Mouse (Mus musculus) urinary bladder, adult 18-20 months (tissue): ENCODE results near the gene Rnf150.

Source experiments
- DNase-seq, 2 experiments: peaks; one replicate each; pipeline ENCODE4 v3.0.0; 2022; ENCODE audit warnings: low spot score in 2 of 2, mixed read lengths in 2 of 2

Rnf150 gene

GRCm38 (mm10) chr8:83011758-83012157 is 148.6 kb downstream of the Rnf150 start:
- DNase-seq: no peak

GRCm38 (mm10) chr8:83028211-83028610 is 165.1 kb downstream of the Rnf150 start:
- no peak for DNase-seq

DNA sequence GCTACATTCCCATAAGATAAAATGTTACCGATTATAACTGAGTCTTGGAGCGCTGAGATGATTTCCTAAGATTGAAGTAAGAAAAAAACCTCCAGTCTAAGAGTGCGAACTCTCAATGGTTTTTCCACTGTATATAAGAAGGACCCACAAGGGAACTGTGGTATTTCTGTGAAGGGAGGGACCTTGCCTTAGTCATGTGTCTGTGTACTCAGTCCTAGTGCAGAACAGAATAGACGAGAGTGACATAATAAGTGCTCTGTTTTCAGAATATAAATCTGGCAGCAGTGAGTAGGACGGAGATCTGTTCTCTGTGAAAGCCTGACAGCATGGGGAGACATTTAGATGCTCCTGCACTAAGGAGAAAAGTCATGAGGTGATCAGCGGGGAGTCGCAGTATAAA is 169.6 kb downstream of the Rnf150 start:
- no peak for DNase-seq

DNA sequence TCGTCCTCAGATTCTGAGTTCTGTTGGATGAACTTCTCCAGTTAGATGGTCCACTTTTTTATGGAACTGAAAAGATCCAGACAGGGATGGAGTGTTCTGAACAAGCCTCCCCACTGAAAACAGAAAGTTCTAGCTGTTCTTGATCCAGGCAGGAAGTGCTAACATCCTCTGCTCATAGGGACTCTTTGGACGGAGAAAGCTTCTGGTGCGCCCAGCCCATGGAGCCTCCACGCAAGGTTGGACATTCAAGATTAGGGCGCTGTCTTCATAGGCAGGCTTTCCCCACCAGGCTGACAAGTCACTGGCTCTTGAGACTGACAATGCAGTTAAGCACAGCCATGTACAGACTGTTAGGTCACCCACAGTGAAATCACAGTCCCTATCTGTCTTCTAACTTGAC is 172.0 kb downstream of the Rnf150 start:
- no peak for DNase-seq

GRCm38 (mm10) chr8:83036521-83037166 is 173.5 kb downstream of the Rnf150 start:
- no peak for DNase-seq

- DNase-seq: no peak
Observed at GRCm38 (mm10) chr8:83037321-83037720, 174.2 kb downstream of the Rnf150 start.

DNA sequence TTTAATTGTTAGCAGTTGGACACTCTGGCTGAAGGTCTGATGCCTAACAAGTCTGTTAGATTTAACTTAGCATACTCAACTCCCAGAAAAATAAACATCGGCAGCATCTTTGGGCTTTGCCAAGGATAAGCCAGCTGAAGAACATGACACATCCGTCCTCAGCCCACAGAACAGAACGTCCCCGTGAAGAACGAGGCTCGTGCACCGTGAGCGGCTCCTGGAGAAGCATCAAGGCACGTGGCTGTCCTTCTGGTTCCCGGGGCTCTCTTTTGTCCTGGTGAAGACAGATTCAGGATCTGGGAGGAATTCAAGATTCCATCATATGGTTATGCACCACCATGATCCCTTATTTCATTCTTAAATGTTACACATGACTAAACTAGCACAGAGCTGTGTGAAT is 175.4 kb downstream of the Rnf150 start:
- no peak for DNase-seq

DNA sequence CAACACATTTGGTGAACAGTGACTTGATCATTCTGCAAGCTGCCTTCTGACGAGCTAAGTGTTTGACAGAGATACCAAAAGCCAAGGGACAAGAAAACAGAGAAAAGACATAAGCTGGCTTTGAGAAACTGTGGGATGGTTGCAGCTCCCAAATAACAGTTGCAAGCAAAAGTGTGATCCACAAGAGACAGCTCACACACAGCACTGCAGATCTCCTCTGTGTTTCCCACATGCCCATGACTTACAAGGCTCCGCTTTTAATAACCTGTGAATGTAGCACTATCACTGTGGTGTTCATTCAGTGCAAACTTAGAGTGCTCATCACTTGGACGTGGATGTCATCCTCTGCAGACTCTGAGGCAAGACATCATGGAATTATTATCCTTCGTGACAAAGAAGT is 178.3 kb downstream of the Rnf150 start:
- no peak for DNase-seq

DNA sequence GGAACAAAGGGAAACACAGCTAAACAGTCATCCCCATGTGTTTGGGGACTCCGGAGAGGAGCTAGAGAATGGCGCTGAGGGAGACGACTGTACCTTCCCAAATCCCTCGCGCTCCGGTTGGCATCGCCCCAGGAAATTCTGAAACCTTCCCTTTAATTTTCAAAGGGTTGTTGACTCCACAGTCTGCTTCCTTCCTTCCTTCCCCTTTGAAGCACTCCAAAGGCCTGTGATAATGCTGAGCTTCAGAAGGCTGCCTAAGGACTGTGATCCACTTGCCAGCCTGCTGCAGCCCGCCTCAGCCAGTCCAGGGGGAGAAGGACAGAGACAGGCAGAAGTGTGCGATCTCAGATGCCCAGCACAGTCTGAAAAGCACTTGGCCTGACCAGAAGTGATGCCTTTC is 183.8 kb downstream of the Rnf150 start:
- no peak for DNase-seq

DNA sequence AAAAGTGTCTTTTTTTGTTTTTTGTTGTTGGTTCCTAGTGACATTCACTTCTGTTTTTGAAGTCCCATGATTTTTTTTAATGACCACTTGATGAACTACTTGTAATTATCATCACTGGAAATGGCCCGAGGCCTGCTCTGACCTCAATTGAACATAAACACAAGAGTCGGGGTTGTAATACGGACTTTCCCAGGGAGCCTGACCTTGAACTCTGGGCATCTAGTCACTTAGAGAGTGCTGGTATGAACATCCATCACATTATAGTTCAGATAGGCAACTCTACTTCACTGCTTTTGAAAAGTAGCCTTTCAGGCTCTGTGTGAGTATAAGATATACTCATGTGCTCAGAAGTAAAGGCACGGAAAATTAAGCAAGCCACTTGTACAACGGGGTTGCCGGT is 185.4 kb downstream of the Rnf150 start:
- no peak for DNase-seq

GRCm38 (mm10) chr8:83049171-83049601 is 186.0 kb downstream of the Rnf150 start:
- no peak for DNase-seq

- DNase-seq: no peak
Observed at GRCm38 (mm10) chr8:83049616-83050015, 186.5 kb downstream of the Rnf150 start.

DNA sequence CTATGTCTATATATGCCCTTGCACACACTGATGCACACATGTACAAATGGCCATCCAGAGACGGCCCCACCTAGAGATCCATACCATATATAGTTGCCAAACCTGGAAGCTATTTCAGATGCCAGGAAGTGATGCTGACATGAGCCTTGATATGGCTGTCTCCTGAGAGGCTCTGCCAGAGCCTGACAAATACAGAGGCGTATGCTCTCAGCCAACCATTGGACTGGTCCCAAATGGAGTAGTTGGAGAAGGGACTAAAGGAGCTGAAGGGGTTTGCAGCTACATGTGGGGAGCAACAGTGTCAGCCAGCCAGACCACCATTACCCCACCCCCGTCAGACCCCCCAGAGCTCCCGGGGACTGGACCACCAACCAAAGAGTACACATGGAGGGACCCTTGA is 189.7 kb downstream of the Rnf150 start:
- no peak for DNase-seq

DNA sequence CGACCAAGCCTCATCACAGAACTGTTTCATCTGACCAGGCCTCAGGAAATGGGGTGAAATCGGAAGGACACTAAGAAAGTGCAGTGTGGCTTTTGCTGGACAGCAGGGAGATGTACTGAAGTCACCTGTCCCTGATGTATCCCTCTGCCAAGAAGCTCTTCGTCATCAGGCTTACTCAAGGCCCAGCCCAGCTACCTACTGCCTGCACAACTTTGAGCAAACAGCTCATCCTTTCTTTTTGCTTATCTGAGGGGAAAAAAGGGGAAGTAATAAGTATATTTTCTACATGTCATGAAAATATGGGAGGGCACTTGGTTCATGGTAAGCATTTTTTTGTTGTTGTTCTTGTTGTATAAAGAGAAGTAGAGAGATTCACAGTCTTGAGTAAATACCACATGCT is 191.6 kb downstream of the Rnf150 start:
- no peak for DNase-seq

DNA sequence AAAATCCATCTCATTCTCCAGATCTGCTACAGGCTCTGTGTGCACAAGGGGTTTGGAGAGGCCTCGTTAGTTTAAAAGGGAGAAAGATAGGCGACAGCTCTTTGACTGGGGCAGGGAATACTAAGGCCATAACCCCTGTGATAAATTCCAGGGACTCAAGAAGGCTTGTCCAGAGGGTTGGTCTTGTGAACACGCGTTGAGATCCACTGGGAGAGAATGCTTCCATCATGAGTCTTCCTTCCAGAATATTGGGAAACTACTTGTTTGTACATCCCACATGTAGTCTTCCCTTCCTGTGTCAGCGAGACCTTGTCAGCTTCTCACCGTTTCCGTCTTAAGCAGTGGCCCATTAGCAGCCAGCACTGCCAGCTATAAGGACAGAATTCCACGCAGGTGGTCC is 195.8 kb downstream of the Rnf150 start:
- DNase-seq: no peak

- DNase-seq: no peak
Observed at GRCm38 (mm10) chr8:83060076-83060475, 196.9 kb downstream of the Rnf150 start.

DNA sequence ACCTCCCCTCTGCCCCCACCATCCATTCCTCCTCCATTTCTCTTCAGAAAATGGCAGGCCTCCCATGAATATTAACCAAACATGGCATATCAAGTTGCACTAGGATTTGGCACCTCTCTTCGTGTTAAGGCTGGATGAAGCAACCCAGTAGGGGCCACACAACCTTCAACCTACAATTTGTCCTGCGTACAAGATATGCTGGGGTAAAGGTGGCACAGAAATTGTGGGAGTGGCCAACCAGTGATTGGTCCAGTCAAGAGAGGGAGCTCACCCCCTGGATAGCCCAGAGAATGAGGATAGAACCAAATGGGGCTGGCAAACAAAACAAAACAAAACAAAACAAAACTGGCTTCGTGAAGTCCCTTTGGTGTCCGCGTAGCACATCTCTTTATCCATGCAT is 198.1 kb downstream of the Rnf150 start:
- DNase-seq: no peak

GRCm38 (mm10) chr8:83061873-83062272 is 198.7 kb downstream of the Rnf150 start:
- no peak for DNase-seq

- DNase-seq: no peak
Observed at GRCm38 (mm10) chr8:83062276-83062675, 199.1 kb downstream of the Rnf150 start.

DNA sequence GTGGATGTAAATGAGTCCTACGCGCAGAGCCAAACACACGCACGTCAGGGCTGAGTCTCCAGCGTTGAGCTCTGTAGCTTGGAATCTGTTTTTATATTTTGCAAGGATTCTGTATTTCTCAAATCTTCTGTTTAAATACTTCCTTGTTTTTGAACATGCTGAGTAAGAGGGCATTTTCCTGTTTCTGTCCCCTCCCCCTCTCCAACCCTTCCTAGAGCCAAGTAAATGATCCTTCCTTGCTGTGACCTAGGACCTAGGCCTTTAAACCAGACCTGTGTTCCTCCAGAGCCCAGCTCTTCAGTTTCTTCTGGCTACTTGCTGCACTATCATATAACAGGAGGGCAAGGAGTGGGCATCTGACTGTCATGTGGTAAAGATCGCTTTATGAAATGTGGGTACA is 200.9 kb downstream of the Rnf150 start:
- no peak for DNase-seq

GRCm38 (mm10) chr8:83066076-83066475 is 202.9 kb downstream of the Rnf150 start:
- DNase-seq: no peak

DNA sequence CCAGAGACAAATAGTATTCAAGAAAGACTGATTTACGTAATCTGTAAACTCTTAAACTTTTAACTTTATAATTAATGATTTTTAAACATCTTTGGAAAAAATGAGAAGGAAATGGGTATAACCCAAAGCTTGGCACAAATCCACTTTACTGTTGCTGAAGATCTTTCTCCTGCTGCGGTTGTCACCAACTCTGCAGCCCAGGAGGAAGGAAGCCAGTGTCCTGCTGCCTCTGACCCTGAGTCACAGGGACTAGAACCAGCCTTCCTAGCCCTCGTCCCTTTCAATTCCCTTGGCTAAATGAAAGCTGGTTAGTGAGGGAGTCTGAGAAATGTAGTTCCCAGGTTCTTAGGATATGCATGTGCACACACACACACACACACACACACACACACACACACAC is 203.7 kb downstream of the Rnf150 start:
- no peak for DNase-seq

GRCm38 (mm10) chr8:83067906-83068305 is 204.8 kb downstream of the Rnf150 start:
- no peak for DNase-seq

DNA sequence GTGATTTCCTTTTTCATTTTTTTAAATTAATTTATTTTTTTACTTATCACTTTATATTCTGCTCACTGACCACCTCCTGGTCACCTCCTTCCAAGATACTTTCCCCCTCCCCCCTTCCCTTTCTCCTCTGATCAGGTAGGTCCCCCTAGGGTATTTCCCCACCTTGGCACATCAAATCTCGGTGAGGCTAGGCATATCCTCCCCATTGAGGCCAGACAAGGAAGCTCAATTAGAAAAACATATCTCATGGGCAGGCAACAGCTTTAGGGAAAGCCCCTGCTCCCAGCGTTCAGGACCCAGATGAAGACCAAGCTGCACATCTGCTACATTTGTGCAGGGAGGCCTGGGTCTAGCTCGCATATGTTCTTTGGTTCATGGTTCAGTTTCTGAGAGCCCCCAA is 211.1 kb downstream of the Rnf150 start:
- no peak for DNase-seq
